Mouse (Mus musculus) embryonic stem cell, embryonic (primary cell): Measurements from ENCODE around the gene Ptpru.

Experiments
- CTCF ChIA-PET, 4 experiments: fragments of 300-600 bp in 2 of 4; fragments of 350-600 bp in 2 of 4; sonication (Branson Sonifier 250); formaldehyde crosslinking; loops; one replicate each; lab custom pipeline; 2022; ENCODE audit warnings: inconsistent platforms in 2 of 4; lab: Charles Lee
- POLR2A ChIA-PET, 4 experiments: fragments of 300-600 bp in 2 of 4; fragments of 350-600 bp in 2 of 4; sonication (Branson Sonifier 250); formaldehyde crosslinking; loops; one replicate each; lab custom pipeline; 2022; ENCODE audit warnings: antibody characterized with exemption in 4 of 4, inconsistent platforms in 1 of 4; lab: Charles Lee

Gene Ptpru

DNA sequence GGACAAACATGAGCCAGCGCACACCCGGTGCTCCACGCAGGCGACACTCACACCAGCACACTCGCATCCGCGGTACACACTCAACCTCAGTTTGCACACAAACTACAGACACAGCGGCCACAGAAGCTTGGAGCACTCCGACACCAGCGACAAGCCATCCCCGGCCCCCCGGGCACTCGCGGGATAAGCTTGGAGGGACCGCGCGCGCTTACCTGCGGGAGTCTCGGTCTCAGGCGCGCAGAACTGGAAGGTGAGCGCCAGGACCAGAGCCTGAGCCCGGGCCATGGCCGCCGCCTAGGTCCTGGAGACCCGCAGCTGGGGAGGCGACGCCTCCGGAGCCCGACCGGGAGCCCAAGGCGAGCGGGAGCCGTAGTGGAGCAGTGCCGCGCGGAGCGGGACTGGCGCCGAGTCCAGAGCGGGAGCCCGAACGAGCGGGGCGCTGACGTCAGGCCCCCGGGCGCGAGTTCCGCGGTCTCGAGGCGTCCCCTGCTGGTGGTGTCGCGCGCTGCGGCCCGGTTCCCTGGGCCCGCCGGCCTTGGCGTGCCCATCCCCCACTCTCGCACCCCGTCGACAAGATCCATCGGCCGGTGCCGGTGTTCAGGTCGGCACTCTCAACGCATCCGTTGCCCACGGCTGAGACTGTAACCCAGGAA, at the start of gene Ptpru:
Ptpru (minus strand) TSS at position 417 of the 653 bp plus-strand sequence.
- ChIA-PET CTCF (interaction anchor here (0.5 to 1.5 kb wide), 14 partner anchors 12 to 878 kb away, joined by 3 to 9 read pairs (median 4); no protein-coding TSS in a partner anchor), POLR2A (interaction anchor here (0.6 to 1.5 kb wide), 9 partner anchors 11 to 692 kb away, joined by 3 to 6 read pairs (median 3); partner anchors contain the start of gene Srsf4 (in 2 of the 4))

DNA sequence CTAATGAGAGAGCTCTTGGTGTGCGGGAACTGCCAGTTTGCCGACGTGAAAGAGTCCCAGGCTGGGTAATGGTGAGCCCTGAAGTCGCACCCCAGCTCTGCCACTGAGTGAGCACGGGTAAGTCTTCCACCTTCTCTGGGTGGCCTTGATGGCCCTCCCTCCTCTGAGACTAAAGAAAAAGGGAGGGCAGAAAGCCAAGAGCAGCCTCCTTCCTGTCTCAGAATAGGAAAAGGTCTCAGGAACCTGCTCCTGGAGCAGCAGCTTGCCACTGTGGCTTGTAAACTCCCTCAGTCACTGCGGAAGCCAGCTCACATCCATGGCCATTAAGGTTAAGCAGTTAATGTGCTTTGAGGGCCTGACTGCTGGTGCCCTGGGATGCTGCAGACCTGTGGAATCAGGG, 47.3 kb upstream of the Ptpru start:
- ChIA-PET CTCF (interaction anchor here in 3 of 4 experiments (0.7 to 1.4 kb wide), 3 partner anchors 19 to 30 kb away, joined by 3 to 6 read pairs (median 4); no protein-coding TSS in a partner anchor), POLR2A (interaction anchor here (0.7 to 6.8 kb wide), 12 partner anchors 8 to 387 kb away, joined by 3 to 98 read pairs (median 4); partner anchors contain the start of gene Srsf4 (in 3 of the 4))

DNA sequence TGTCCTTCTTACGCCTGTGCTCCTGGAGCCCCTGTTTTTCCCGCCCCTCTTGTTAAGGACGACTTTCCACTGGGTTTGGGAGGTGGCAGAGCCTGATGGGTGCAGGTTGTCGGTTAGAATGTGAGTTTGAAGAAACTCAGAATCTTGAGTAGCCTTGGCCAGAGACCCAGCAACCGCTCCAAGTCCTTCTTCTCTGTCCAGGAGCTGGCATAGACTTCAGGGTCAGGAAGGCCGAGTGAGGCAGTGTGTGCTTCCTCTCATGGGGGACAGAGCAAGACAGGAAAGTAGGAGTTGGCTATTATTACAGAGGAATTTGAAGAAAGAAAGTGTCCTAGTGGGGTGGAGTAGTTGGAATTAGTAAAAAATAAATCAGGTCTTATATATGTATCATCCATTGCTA, 45.5 kb upstream of the Ptpru start:
- POLR2A ChIA-PET = interaction anchor here in 3 of 4 experiments (0.6 to 6.8 kb wide), 6 partner anchors 10 to 959 kb away, joined by 3 to 98 read pairs (median 12); partner anchors contain the start of genes Srsf4 (in 2 of the 3) and Ppp1r8 (in 1 of the 3)
- CTCF ChIA-PET = no interaction called here

DNA sequence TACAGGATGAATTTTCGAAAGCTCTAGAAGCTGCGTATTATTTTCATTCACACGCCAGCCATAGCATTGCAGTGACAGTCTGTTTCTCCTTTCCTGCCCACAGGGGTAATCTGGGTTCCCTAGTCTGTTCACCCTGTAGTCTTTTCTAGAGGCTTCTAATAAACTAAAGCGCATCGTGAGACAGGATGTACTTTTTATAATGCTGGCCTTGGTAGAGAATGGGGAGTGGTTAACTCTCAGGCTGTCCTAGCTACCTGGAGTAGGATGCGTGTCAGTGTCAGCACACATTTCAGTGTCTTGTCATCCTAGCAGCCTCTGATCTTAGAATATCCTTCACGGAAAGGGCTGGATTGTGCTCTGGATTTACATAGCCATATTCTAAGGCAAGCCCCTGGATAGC, 43.2 kb upstream of the Ptpru start:
- ChIA-PET CTCF (interaction anchor here in 2 of 4 experiments (0.5 to 1.0 kb wide), 2 partner anchors 19 to 240 kb away, joined by 3 read pairs; no protein-coding TSS in a partner anchor), POLR2A (interaction anchor here (0.9 to 6.8 kb wide), 13 partner anchors 7 to 389 kb away, joined by 3 to 98 read pairs (median 8); partner anchors contain the start of gene Srsf4 (in 4 of the 4))

DNA sequence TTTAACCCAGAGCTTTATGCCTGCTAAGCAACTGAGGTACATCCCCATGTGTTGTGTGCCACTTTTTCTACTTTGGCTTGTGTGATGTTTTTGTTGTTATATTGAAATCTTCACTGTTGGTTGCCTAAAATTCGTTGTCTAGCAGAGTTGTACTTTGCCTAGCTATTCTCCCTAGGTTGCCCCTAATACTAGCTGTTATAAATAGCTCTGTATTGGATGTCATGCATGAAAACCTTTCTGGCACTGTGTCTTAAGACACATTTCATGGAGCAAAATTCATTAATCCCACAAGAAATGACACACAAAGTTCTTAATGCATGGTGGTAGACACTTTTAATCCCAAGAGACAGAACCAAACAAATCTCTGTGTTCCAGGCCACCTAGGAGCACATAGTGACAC, 41.6 kb upstream of the Ptpru start:
- ChIA-PET POLR2A (interaction anchor here in 3 of 4 experiments (0.6 to 3.7 kb wide), 9 partner anchors 9 to 451 kb away, joined by 3 to 23 read pairs (median 3); no protein-coding TSS in a partner anchor), CTCF (no interaction called here)

DNA sequence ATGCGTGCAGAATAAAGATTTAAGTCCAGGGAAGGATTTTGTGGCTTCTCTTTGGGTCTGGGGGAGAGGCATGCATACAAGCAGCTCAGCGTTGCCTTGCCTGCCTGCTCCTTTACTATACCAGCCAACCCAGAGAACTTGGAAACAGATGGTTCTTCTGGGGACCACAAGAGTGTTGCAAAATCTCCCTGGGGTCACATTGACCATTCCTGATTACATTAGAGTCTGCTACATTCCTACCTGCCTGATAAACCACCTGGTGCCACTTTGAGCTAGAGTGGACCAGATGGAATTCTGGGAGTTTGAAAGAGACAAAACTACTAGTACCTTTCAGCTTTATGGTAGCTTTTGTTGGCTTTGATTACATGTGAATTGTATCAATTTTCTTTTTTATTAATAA, 38.7 kb upstream of the Ptpru start:
- CTCF ChIA-PET = interaction anchor here in 1 of 4 experiments (1.0 kb wide), 1 partner anchor 28 kb away, joined by 3 read pairs; no protein-coding TSS in a partner anchor

DNA sequence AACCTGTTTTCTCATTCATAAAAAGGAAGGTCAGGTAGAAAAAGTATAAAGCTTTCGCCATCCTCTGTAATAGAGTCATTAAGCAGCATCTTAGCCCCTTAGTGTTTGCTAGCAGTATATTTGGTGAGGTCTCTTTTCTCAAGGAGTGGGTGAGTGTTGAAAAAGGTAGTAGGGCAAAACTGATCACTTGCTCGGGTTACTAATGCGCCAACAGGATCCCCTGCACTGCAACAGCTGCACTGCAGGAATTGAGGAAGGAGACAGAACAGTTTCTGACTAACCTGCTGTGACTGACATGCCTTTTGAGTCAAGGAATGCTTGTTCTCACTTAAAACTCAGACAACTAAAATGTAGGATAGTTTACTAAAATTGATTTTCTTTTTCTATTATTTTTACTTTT, 37.2 kb upstream of the Ptpru start:
- CTCF ChIA-PET = no interaction called here
- POLR2A ChIA-PET = interaction anchor here in 2 of 4 experiments (1.0 to 7.8 kb wide), 10 partner anchors 8 to 39 kb away, joined by 3 to 100 read pairs (median 30); no protein-coding TSS in a partner anchor

More for the DNA sequence above, 38.7 kb upstream of the Ptpru start:
- POLR2A ChIA-PET = interaction anchor here (0.6 to 7.8 kb wide), 20 partner anchors 8 to 439 kb away, joined by 3 to 100 read pairs (median 4); partner anchors contain the start of genes Epb41 (in 1 of the 4), Gm10300 (in 1 of the 4) and Mecr (in 1 of the 4)

DNA sequence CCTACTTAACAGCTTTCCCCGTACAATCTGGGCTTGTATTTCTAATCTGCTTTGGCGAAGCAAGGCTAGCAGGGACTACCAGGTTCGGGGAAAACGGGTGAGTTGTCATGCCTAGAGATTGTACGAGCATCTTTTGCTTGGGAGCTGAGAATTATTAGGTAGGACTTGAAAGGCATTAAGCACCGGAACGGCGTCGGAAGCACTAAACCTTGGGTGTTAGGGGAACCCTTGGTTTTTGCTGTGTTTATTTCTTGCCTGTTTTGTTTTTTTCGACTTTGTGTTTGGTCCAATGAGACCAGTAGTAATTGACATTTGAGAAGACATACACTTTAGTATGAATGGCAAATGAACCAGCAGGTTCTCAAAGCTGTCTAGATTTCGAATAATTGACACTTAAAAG, 36.5 kb upstream of the Ptpru start:
- ChIA-PET CTCF (interaction anchor here in 2 of 4 experiments (0.6 to 2.1 kb wide), 6 partner anchors 13 to 537 kb away, joined by 3 to 5 read pairs (median 3); no protein-coding TSS in a partner anchor), POLR2A (interaction anchor here (0.7 to 7.8 kb wide), 46 partner anchors 8 to 961 kb away, joined by 3 to 100 read pairs (median 6); partner anchors contain the start of genes Epb41 (in 2 of the 4), Gm10300 (in 2 of the 4), Mecr (in 2 of the 4) and Tmem200b (in 1 of the 4))

DNA sequence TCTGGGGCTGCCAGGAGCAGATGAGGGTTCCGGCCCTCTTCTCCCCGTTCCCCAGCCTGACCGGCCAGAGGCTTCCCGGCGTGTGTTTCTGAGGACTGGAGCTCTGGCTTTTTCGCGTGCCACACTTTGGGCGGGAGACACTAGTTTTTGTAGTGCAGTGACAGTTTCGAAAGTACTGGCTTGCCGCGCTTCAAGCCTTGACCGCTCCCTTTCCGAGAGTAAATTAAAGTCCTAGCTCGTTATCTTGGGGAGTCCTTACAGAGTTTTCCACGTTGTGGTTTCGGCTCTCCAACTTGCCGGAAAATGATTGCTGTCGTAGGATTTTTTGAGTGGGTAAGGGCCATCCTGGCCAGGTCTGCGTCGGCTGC, 36.1 kb upstream of the Ptpru start:
- ChIA-PET CTCF (interaction anchor here in 2 of 4 experiments (0.6 to 2.1 kb wide), 6 partner anchors 13 to 538 kb away, joined by 3 to 5 read pairs (median 4); no protein-coding TSS in a partner anchor), POLR2A (interaction anchor here (0.6 to 7.8 kb wide), 70 partner anchors 7 to 960 kb away, joined by 3 to 100 read pairs (median 5); partner anchors contain the start of genes Epb41 (in 2 of the 4), Gm10300 (in 2 of the 4), Mecr (in 2 of the 4) and Ythdf2 (in 2 of the 4))

DNA sequence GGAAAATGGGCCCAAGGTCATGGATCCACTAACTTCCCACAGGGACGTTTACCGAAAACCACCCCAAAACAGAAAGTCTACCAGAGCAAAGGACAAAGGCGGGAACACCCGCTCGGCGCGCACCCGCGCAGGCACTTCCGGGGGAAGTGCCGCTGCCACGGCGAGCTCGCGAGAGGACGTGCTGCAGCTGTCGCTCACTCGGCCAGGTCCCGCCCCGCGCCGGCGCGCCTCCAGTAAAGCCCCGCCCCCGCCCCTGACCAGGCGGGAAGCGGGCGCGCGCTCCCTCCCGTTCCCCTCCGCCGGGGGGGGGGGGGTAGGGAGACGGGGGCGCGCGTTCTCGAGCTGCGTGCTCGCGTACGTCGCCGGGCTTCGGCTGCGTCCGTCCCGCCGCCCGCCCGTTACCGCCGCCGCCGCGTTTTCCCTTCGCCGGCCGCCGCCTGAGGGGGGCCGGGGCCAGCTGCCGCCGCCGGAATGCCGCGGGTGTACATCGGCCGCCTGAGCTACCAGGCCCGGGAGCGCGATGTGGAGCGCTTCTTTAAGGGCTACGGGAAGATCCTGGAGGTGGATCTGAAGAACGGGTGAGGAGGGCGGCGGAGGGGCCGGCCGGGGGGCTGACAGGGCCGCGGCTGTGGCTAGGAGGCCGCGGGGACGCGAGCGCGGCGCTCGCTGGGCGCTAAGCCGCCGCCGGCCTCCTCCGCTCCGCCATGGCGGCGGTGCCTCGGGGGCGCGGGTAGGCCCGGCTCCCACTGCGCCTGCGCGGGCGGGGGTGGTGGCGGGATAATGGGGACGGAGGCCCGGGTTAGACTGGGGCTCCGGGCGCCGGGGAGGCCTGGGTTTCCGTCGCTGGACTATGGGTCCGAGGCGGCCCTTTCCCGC, 35.4 kb upstream of the Ptpru start, which contains the start of gene Srsf4:
Srsf4 (plus strand) TSS at position 325 of the 876 bp plus-strand sequence.
- ChIA-PET POLR2A (interaction anchor here (0.6 to 7.8 kb wide), 125 partner anchors 7 to 1573 kb away, joined by 3 to 100 read pairs (median 4); partner anchors contain the start of genes Epb41 (in 3 of the 4), Ythdf2 (in 3 of the 4), Gm10300 (in 2 of the 4) and Mecr (in 2 of the 4)), CTCF (interaction anchor here (0.6 to 2.1 kb wide), 11 partner anchors 12 to 991 kb away, joined by 3 to 6 read pairs (median 3); no protein-coding TSS in a partner anchor)

DNA sequence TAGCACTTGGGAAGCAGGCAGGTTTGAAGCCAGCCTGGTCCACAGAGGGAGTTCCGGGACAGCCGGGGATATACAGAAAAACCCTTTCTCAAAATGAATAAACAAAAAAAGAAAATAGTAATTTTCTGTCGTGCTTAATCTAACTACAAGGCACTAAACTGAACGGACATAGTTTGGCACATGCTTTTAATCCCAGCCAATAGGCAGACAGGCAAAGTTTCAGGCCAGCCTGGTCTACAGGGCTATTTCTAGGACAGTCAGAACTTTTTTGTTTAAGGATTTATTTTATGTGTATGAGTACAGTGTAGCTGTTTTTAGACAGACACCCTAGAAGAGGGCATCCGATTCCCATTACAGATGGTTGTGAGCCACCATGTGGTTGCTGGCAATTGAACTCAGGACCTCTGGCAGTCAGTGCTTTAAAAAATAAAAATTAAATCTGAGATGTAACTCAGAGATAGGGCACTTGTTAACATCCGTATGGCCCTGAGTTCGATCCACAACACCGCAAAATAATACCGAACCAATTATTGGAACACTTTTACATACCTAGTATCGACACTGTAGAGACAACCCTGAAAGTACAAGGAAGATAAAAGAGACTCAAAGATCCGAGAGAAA, 34.7 kb upstream of the Ptpru start:
- CTCF ChIA-PET = interaction anchor here (0.6 to 2.1 kb wide), 4 partner anchors 12 to 249 kb away, joined by 3 to 6 read pairs (median 4); no protein-coding TSS in a partner anchor
- POLR2A ChIA-PET = interaction anchor here (0.5 to 7.8 kb wide), 92 partner anchors 8 to 1195 kb away, joined by 3 to 100 read pairs (median 5); partner anchors contain the start of genes Epb41 (in 3 of the 4), Ythdf2 (in 3 of the 4), Gm10300 (in 2 of the 4) and Mecr (in 2 of the 4)

DNA sequence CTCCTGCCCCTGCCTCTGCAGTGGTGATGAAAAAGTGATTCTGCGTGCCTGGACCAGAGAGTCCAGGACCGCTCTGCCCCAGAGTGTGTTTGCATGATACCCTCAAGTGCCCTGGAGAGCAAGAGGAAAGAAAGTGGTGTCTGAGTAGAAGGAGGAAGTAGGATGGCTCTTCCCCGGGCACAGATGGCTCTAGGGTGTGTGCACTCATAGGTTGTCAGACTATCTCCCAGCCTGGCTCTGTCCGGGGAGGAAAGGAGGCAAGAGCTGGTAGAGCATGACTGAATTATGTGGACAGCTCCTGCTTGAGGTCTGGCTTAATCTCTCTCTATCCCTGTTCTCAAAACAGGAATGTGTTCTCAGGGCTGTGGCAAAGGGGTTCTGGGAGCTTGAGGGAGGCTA, 23.3 kb upstream of the Ptpru start:
- ChIA-PET POLR2A (interaction anchor here in 2 of 4 experiments (0.8 to 4.7 kb wide), 6 partner anchors 9 to 43 kb away, joined by 3 to 43 read pairs (median 5); partner anchors contain the start of genes Srsf4 (in 2 of the 2) and Mecr (in 1 of the 2)), CTCF (interaction anchor here (0.5 to 2.4 kb wide), 12 partner anchors 9 to 383 kb away, joined by 3 to 6 read pairs (median 3); partner anchors contain the start of gene Srsf4 (in 1 of the 4))

DNA sequence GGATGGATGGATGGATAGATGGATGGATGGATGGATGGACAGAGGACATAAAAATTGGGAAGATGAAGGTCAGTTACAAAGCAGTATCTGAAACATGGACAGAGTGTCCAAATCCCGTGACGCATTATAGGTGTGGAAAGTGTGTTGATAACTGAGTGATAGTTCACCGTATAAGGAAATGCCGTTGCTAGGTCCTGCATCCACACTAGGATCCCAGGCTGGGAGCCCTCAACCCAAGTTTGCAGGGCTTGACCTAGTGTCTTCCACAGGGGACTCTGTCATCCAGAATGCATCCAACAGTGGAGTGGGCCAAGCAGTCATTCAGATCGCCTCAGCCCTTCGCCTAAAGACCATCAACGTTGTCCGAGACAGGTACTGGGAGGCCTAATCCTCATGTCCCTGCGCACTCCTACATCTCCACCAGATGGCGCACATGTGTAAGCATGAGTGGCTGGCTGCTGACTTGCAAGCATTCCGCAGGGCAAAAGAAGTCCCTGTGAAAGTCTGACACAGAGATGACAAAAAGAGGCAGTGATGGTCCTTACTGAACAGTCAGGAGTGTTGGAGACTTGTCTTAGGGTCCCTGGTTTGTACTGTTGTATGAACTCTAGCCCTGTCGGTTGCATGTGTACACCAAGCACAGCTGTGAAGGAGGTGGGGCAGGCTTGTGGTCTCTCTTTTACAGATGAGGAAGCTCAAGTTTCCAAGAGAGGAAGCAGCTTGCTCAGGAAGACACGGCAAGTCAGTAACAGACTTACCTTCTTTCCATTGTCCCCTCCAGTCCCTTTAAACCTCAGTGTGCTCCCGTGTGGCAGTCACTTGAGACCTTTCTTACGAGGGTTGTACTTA, 22.6 kb upstream of the Ptpru start:
- ChIA-PET POLR2A (interaction anchor here in 3 of 4 experiments (0.8 to 4.7 kb wide), 11 partner anchors 10 to 252 kb away, joined by 3 to 43 read pairs (median 3); partner anchors contain the start of genes Srsf4 (in 3 of the 3) and Mecr (in 1 of the 3)), CTCF (interaction anchor here (0.5 to 1.4 kb wide), 11 partner anchors 9 to 384 kb away, joined by 3 to 8 read pairs (median 3); partner anchors contain the start of gene Srsf4 (in 1 of the 4))

DNA sequence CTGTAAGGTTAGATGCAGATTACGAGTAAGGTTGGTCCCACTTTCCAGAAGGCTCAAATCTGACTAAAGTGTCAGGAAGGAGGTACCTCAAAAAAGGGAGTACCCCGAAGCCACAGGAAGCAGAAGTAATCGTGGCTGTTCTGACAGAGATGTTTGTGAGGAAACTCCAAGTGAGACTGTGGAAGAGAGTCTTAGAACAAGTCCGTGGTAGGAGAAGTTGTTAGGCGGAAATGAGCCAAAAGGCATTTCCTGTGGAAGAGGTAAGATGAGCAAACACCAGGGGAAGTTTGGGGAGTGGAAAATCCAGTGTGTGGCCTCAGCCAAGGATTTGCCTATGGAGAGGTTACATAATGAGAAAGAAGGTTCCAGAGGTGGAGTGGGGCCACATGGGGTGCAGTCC, 16.9 kb upstream of the Ptpru start:
- ChIA-PET POLR2A (interaction anchor here in 2 of 4 experiments (1.0 to 2.2 kb wide), 5 partner anchors 9 to 220 kb away, joined by 4 to 6 read pairs (median 4); partner anchors contain the start of genes Epb41 (in 1 of the 2) and Gm10300 (in 1 of the 2)), CTCF (interaction anchor here in 2 of 4 experiments (0.6 kb wide), 2 partner anchors 30 to 57 kb away, joined by 3 to 8 read pairs; no protein-coding TSS in a partner anchor)
